31 mouse cellular contexts compared by ENCODE assay signal in genomic region chr15:93558421-93558820, GRCm38 (mm10). TPM values are rescaled to one million over a fixed set of nuclear protein-coding genes. Genes with fewer than 3 reads are reported as not detected.
A peak's percentile ranks its signal among the peaks of the same experiment; 100 is the strongest.
DNase-seq lines count a peak whose midpoint lies in the region; ATAC-seq and TF ChIP-seq lines count a peak whose summit lies in the region.
"Had no signal": no experiment of that assay in that cellular context is flagged by ENCODE, and none has a peak within 500 bp of the region (broad histone marks: within the 10 kb centered on the region; RNA-seq: fewer than 3 reads in every experiment).

No protein-coding gene starts in this region.

- DNase-seq in forebrain, embryonic 14.5 days (ENCODE audit: low spot score) = peak; percentile 48
- DNase-seq in forebrain, embryonic 10.5 days (ENCODE audit: extremely low spot score, low spot score) = no peak
- DNase-seq in brain, adult 2 months (ENCODE audit: low read depth, low spot score) = peak; percentile 93
- peak; percentile 73 for DNase-seq in cerebellum, adult 11-12 months
- DNase-seq in cerebellum, adult 9-11 months = peak; percentile 79
- no peak for DNase-seq in layer of hippocampus, postnatal 36 days
- no peak for DNase-seq in stomach, postnatal 0 days (ENCODE audit: low spot score)
- no peak for DNase-seq in right cerebral cortex, postnatal 25 days
- DNase-seq: adrenal gland, adult 8-10 months; gastrocnemius, postnatal 25 days; kidney, adult 9 months; kidney, postnatal 25 days; liver, embryonic 13.5 days; lung, adult 18-20 months; lung, postnatal 10 days; right cerebral cortex, adult 18-20 months; right cerebral cortex, postnatal 4 days; thymus, adult 2 months; thymus, postnatal 36 days had no signal

- H3K36me3 ChIP-seq in forebrain, embryonic 14.5 days (ENCODE audit: control insufficient read depth, insufficient read depth, low read length) = no peaks in the 10 kb centered on the region
- H3K36me3 ChIP-seq in forebrain, embryonic 10.5 days (replicated peaks) = no peaks in the 10 kb centered on the region
- 0 out of 2 replicates have a peak, but pooled peaks cover 3% of the 10 kb centered on the region for H3K36me3 ChIP-seq in stomach, postnatal 0 days (ENCODE audit: control insufficient read depth, insufficient read depth, low read length)
- H3K36me3 ChIP-seq: G1E; heart, embryonic 15.5 days; liver, embryonic 13.5 days; midbrain, embryonic 10.5 days; midbrain, embryonic 15.5 days; neural tube, embryonic 12.5 days had no signal

- TF ChIP-seq EP300 in stomach, postnatal 0 days (optimal IDR thresholded peaks at IDR 0.05) = no peak

- H3K4me3 ChIP-seq in forebrain, embryonic 14.5 days (ENCODE audit: low read depth, low read length) = no peak overlapping the region
- no peak overlapping the region for H3K4me3 ChIP-seq in forebrain, embryonic 10.5 days
- no peak overlapping the region for H3K4me3 ChIP-seq in stomach, postnatal 0 days (ENCODE audit: low read depth, low read length)
- H3K4me3 ChIP-seq: embryonic facial prominence, embryonic 15.5 days; heart, embryonic 10.5 days; heart, embryonic 15.5 days; layer of hippocampus, adult 2 months; limb, embryonic 10.5 days; limb, embryonic 15.5 days; liver, embryonic 13.5 days; midbrain, embryonic 10.5 days; midbrain, embryonic 15.5 days; neural tube, embryonic 12.5 days had no signal

- no peak for TF ChIP-seq CTCF in stomach, postnatal 0 days (IDR thresholded peaks at IDR 0.05; ENCODE audit: low read depth)

- ATAC-seq in forebrain, embryonic 14.5 days = peak; percentile 63; the same call in 1 of the 2 replicates
- no peak for ATAC-seq in stomach, postnatal 0 days (ENCODE audit: low FRiP score, low TSS enrichment)
- ATAC-seq: intestine, embryonic 16.5 days; midbrain, embryonic 15.5 days had no signal

- no peak overlapping the region for H3K27ac ChIP-seq in forebrain, embryonic 14.5 days (ENCODE audit: low read depth, low read length)
- no peak overlapping the region for H3K27ac ChIP-seq in forebrain, embryonic 10.5 days
- H3K27ac ChIP-seq in stomach, postnatal 0 days (replicated peaks) = no peak overlapping the region
- H3K27ac ChIP-seq: embryonic facial prominence, embryonic 15.5 days; heart, embryonic 10.5 days; heart, embryonic 15.5 days; layer of hippocampus, adult 2 months; limb, embryonic 10.5 days; limb, embryonic 15.5 days; liver, embryonic 13.5 days; macrophage; midbrain, embryonic 10.5 days; midbrain, embryonic 15.5 days; neural tube, embryonic 12.5 days had no signal

- WGBS in forebrain, embryonic 14.5 days = 56% methylated on average over 12 of the region's 12 CpGs
- WGBS in forebrain, embryonic 10.5 days = 94% methylated on average over 12 of the region's 12 CpGs
- 88% methylated on average over 12 of the region's 12 CpGs for WGBS in stomach, postnatal 0 days

- H3K27me3 ChIP-seq in forebrain, embryonic 14.5 days (replicated peaks; ENCODE audit: control insufficient read depth, insufficient read depth, low read length) = no peaks in the 10 kb centered on the region
- no peaks in the 10 kb centered on the region for H3K27me3 ChIP-seq in forebrain, embryonic 10.5 days (ENCODE audit: poor library complexity, severe bottlenecking)
- H3K27me3 ChIP-seq in stomach, postnatal 0 days (ENCODE audit: control insufficient read depth, insufficient read depth, low read length) = no peaks in the 10 kb centered on the region
- H3K27me3 ChIP-seq: embryonic facial prominence, embryonic 15.5 days; heart, embryonic 15.5 days; limb, embryonic 15.5 days; liver, embryonic 13.5 days; midbrain, embryonic 15.5 days; neural tube, embryonic 12.5 days had no signal

- H3K4me1 ChIP-seq in forebrain, embryonic 14.5 days (ENCODE audit: control insufficient read depth, insufficient read depth, low read length) = no peaks in the 10 kb centered on the region
- 0 out of 2 replicates have a peak, but pooled peaks cover under 1% of the 10 kb centered on the region for H3K4me1 ChIP-seq in forebrain, embryonic 10.5 days
- no peaks in the 10 kb centered on the region for H3K4me1 ChIP-seq in stomach, postnatal 0 days (replicated peaks; ENCODE audit: control insufficient read depth, insufficient read depth)
- H3K4me1 ChIP-seq: midbrain, embryonic 10.5 days; midbrain, embryonic 15.5 days; neural tube, embryonic 12.5 days had no signal

- H3K4me2 ChIP-seq in forebrain, embryonic 14.5 days (ENCODE audit: low read length) = no peak overlapping the region
- no peak overlapping the region for H3K4me2 ChIP-seq in stomach, postnatal 0 days (replicated peaks; ENCODE audit: low read depth)
- H3K4me2 ChIP-seq: embryonic facial prominence, embryonic 15.5 days; heart, embryonic 15.5 days; limb, embryonic 15.5 days; liver, embryonic 13.5 days; midbrain, embryonic 15.5 days; neural tube, embryonic 12.5 days had no signal

- no peaks in the 10 kb centered on the region for H3K9me3 ChIP-seq in forebrain, embryonic 14.5 days (replicated peaks; ENCODE audit: control insufficient read depth, low read length)
- H3K9me3 ChIP-seq in forebrain, embryonic 10.5 days = no peaks in the 10 kb centered on the region
- no peaks in the 10 kb centered on the region for H3K9me3 ChIP-seq in stomach, postnatal 0 days (ENCODE audit: control insufficient read depth, low read length)
- H3K9me3 ChIP-seq: embryonic facial prominence, embryonic 15.5 days; heart, embryonic 10.5 days; heart, embryonic 15.5 days; limb, embryonic 10.5 days; limb, embryonic 15.5 days; liver, embryonic 13.5 days; midbrain, embryonic 10.5 days; midbrain, embryonic 15.5 days; neural tube, embryonic 12.5 days had no signal

- no peak overlapping the region for H3K9ac ChIP-seq in forebrain, embryonic 14.5 days (ENCODE audit: low read length)
- no peak overlapping the region for H3K9ac ChIP-seq in stomach, postnatal 0 days (ENCODE audit: low read length)
- H3K9ac ChIP-seq: embryonic facial prominence, embryonic 15.5 days; heart, embryonic 15.5 days; limb, embryonic 15.5 days; liver, embryonic 13.5 days; midbrain, embryonic 15.5 days; neural tube, embryonic 12.5 days had no signal

RNA-seq across cellular contexts. Expression of gene Prickle1, which starts 37.3 kb away (rescaled TPM):
- 11.0 and 15.6 TPM in 2 replicates for polyA plus RNA-seq in forebrain, embryonic 14.5 days (2014; fragmentation: Nextera tagmentation; extraction: Ambion mirVana)
- polyA plus RNA-seq in forebrain, embryonic 10.5 days (2016; fragmentation: Nextera tagmentation; extraction: Ambion mirVana) = 9.2 and 9.7 TPM in 2 replicates
- total RNA-seq in layer of hippocampus, postnatal 36 days (2021) = 10 to 100 TPM; 75.8 to 77.5 TPM
- polyA plus RNA-seq in stomach, postnatal 0 days (2015; fragmentation: Nextera tagmentation; extraction: Ambion mirVana) = 6.5 and 8.1 TPM in 2 replicates
- polyA plus RNA-seq: G1E, macrophage had no signal

Comparison
In these comparisons a context has a peak if more than half of its experiments do, and no peak if none do; other contexts are left out.
1. DNase-seq: peak in forebrain, embryonic 14.5 days (single experiment), brain, adult 2 months (single experiment), cerebellum, adult 11-12 months (single experiment) and cerebellum, adult 9-11 months (single experiment); none in forebrain, embryonic 10.5 days (single experiment), layer of hippocampus, postnatal 36 days (0 of 2), stomach, postnatal 0 days (single experiment) and right cerebral cortex, postnatal 25 days (single experiment).